Mouse (Mus musculus) embryonic facial prominence, embryonic 11.5 days (tissue): ENCODE results near the gene Lmna. TPM values are rescaled to one million over a fixed set of nuclear protein-coding genes. Genes with fewer than 3 reads are reported as not detected.

Experiments used
- ATAC-seq: fragments of 200-750 bp; cut with Nextera tagmentation; replicated peaks from 2 replicates; pipeline ENCODE4 v1.8.0; 2017; ENCODE audit warnings: low read depth; ENCODE audit not compliant: insufficient number of reproducible peaks, low FRiP score, low TSS enrichment
- DNase-seq: peaks from one replicate; pipeline ENCODE4 v3.0.0-alpha.2; 2015; ENCODE audit warnings: low spot score
- H3K27ac ChIP-seq: fragments of 300-500 bp; sonication (generic); replicated peaks from 2 replicates; pipeline ENCODE4 v1.5.1; 2014; ENCODE audit warnings: mild to moderate bottlenecking, low read depth, low read length, control low read depth
- H3K27me3 ChIP-seq: fragments of 300-500 bp; sonication (generic); 2 replicates; pipeline ENCODE4 v1.6.1; 2014; ENCODE audit warnings: mild to moderate bottlenecking, low read length, moderate library complexity, mixed read lengths; ENCODE audit not compliant: control insufficient read depth, insufficient read depth
- H3K36me3 ChIP-seq: fragments of 300-500 bp; sonication (generic); replicated peaks from 2 replicates; pipeline ENCODE4 v1.6.1; 2014; ENCODE audit warnings: low read depth, mild to moderate bottlenecking, low read length, moderate library complexity, mixed read lengths; ENCODE audit not compliant: control insufficient read depth, insufficient read depth
- H3K4me1 ChIP-seq: fragments of 300-500 bp; sonication (generic); 2 replicates; pipeline ENCODE4 v1.6.1; 2014; ENCODE audit warnings: low read length, mixed read lengths; ENCODE audit not compliant: control insufficient read depth, insufficient read depth
- H3K4me2 ChIP-seq: fragments of 300-500 bp; sonication (generic); 2 replicates; pipeline ENCODE4 v1.6.1; 2014; ENCODE audit warnings: low read depth, mild to moderate bottlenecking, control low read depth, low read length, moderate library complexity
- H3K4me3 ChIP-seq: fragments of 300-500 bp; sonication (generic); 2 replicates; pipeline ENCODE4 v1.5.1; 2014; ENCODE audit warnings: low read depth, low read length, control low read depth
- H3K9ac ChIP-seq: fragments of 300-500 bp; sonication (generic); replicated peaks from 2 replicates; pipeline ENCODE4 v1.6.1; 2014; ENCODE audit warnings: mild to moderate bottlenecking, control low read depth, low read length
- H3K9me3 ChIP-seq: fragments of 300-500 bp; sonication (generic); replicated peaks from 2 replicates; pipeline ENCODE4 v1.6.1; 2016; ENCODE audit warnings: mild to moderate bottlenecking, low read length, inconsistent platforms, mixed read lengths; ENCODE audit not compliant: control insufficient read depth
- WGBS: fragments of 180-500 bp; shearing (Covaris S2); extraction: QIAGEN DNeasy Blood & Tissue Kit; methylation state at CpG from one replicate; pipeline ENCODE4 v1.1.7; 2014; 5-methylcytosine and 5-hydroxymethylcytosine counted together
- polyA plus RNA-seq: library from polyadenylated mRNA; unstranded; fragments of >200 nt; fragmentation: Nextera tagmentation; extraction: Ambion mirVana; gene quantifications from 2 replicates; pipeline ENCODE4 v1.2.1, GENCODE M21; 2014

The Lmna gene
- polyA plus RNA-seq, 1 experiment from 2014 or later, result 28.7 TPM

- H3K9ac ChIP-seq, result peak overlapping the region; percentile 18
- WGBS, result 3% methylated on average over 11 of the region's 11 CpGs
- no peaks in the 10 kb centered on the region for H3K27me3 ChIP-seq
- H3K4me3 ChIP-seq, result peak overlapping the region; percentile 88
- H3K27ac ChIP-seq, result peak overlapping the region; percentile 97
- no peaks in the 10 kb centered on the region; the same call in 1 of the 2 replicates for H3K36me3 ChIP-seq
- H3K4me2 ChIP-seq, result peak overlapping the region; percentile 75
- no peaks in the 10 kb centered on the region for H3K9me3 ChIP-seq
- ATAC-seq, result no peak
- peaks cover 17% of the 10 kb centered on the region for H3K4me1 ChIP-seq
- peak; percentile 47 for DNase-seq
These were observed 20.5 kb upstream of the Lmna start for GRCm38 (mm10) chr3:88530082-88530864.

GRCm38 (mm10) chr3:88529204-88530000 lies 19.6 kb upstream of the Lmna start:
- H3K27ac ChIP-seq, result peak overlapping the region; percentile 97; the same call in 1 of the 2 replicates
- ATAC-seq (no peak), DNase-seq (no peak)
- H3K9me3 ChIP-seq, result no peaks in the 10 kb centered on the region
- no peaks in the 10 kb centered on the region for H3K27me3 ChIP-seq
- peak overlapping the region; percentile 88 for H3K4me3 ChIP-seq
- peaks cover 3% of the 10 kb centered on the region for H3K36me3 ChIP-seq
- peak overlapping the region; percentile 75 for H3K4me2 ChIP-seq
- H3K4me1 ChIP-seq, result peaks cover 11% of the 10 kb centered on the region
- H3K9ac ChIP-seq, result peak overlapping the region; percentile 18
- WGBS, result 20% methylated on average over 7 of the region's 7 CpGs

GRCm38 (mm10) chr3:88528646-88529045 lies 18.9 kb upstream of the Lmna start:
- H3K27ac ChIP-seq, result no peak overlapping the region
- no peak overlapping the region for H3K4me2 ChIP-seq
- ATAC-seq, result no peak
- H3K9ac ChIP-seq, result no peak overlapping the region
- no peaks in the 10 kb centered on the region for H3K27me3 ChIP-seq
- H3K4me3 ChIP-seq, result no peak overlapping the region
- WGBS, result 83% methylated on average over 11 of the region's 11 CpGs
- H3K4me1 ChIP-seq, result peaks cover 11% of the 10 kb centered on the region
- no peak for DNase-seq
- H3K36me3 ChIP-seq, result peaks cover 3% of the 10 kb centered on the region
- no peaks in the 10 kb centered on the region for H3K9me3 ChIP-seq

- Histone ChIP-seq H3K4me2 (peak overlapping the region; percentile 29), H3K4me1 (peaks cover 11% of the 10 kb centered on the region), H3K27me3 (no peaks in the 10 kb centered on the region), H3K27ac (peak overlapping the region; percentile 25; the same call in 1 of the 2 replicates), H3K36me3 (peaks cover 3% of the 10 kb centered on the region), H3K4me3 (no peak overlapping the region), H3K9me3 (no peaks in the 10 kb centered on the region), H3K9ac (peak overlapping the region; percentile 46)
- 25% methylated on average over 8 of the region's 8 CpGs for WGBS
- DNase-seq (no peak), ATAC-seq (no peak)
These were observed 17.8 kb upstream of the Lmna start for GRCm38 (mm10) chr3:88527565-88527964.

GRCm38 (mm10) chr3:88526157-88527131 lies 16.7 kb upstream of the Lmna start:
- peak; percentile 95 for DNase-seq
- peak; percentile 54 for ATAC-seq
- Histone ChIP-seq H3K4me2 (no peak overlapping the region), H3K9ac (no peak overlapping the region), H3K27me3 (no peaks in the 10 kb centered on the region), H3K4me1 (peaks cover 11% of the 10 kb centered on the region), H3K4me3 (no peak overlapping the region), H3K36me3 (peaks cover 3% of the 10 kb centered on the region), H3K9me3 (no peaks in the 10 kb centered on the region), H3K27ac (no peak overlapping the region)
- 31% methylated on average over 17 of the region's 17 CpGs for WGBS

GRCm38 (mm10) chr3:88525021-88525420 lies 15.3 kb upstream of the Lmna start:
- ATAC-seq, result no peak
- WGBS, result 78% methylated on average over 5 of the region's 5 CpGs
- H3K4me2 ChIP-seq, result no peak overlapping the region

GRCm38 (mm10) chr3:88523027-88523426 lies 13.3 kb upstream of the Lmna start:
- no peaks in the 10 kb centered on the region for H3K9me3 ChIP-seq
- DNase-seq (no peak), ATAC-seq (no peak)
- no peak overlapping the region for H3K27ac ChIP-seq
- WGBS, result 88% methylated on average over 8 of the region's 8 CpGs
- H3K36me3 ChIP-seq, result peaks cover 3% of the 10 kb centered on the region
- H3K4me3 ChIP-seq, result no peak overlapping the region
- H3K4me1 ChIP-seq, result peaks cover 6% of the 10 kb centered on the region
- H3K27me3 ChIP-seq, result no peaks in the 10 kb centered on the region
- H3K4me2 ChIP-seq, result no peak overlapping the region
- no peak overlapping the region for H3K9ac ChIP-seq

More at GRCm38 (mm10) chr3:88525021-88525420, 15.3 kb upstream of the Lmna start:
- H3K27me3 ChIP-seq, result no peaks in the 10 kb centered on the region
- H3K9ac ChIP-seq, result no peak overlapping the region
- H3K27ac ChIP-seq, result no peak overlapping the region
- DNase-seq, result no peak
- H3K4me1 ChIP-seq, result peaks cover 11% of the 10 kb centered on the region
- no peak overlapping the region for H3K4me3 ChIP-seq
- peaks cover 3% of the 10 kb centered on the region for H3K36me3 ChIP-seq
- no peaks in the 10 kb centered on the region for H3K9me3 ChIP-seq
